Mouse (Mus musculus) liver, embryonic 14.5 days (tissue): ENCODE measurements around the gene Unc13d.

Source experiments
- CTCF ChIP-seq: IDR thresholded peaks from 2 replicates; pipeline ENCODE4 v1.5.1; 2016; ENCODE audit warnings: antibody characterized with exemption, low read depth, control low read depth
- EP300 ChIP-seq: IDR thresholded peaks from 2 replicates; pipeline ENCODE4 v1.6.1; 2016; ENCODE audit warnings: antibody characterized with exemption, low read depth

DNA sequence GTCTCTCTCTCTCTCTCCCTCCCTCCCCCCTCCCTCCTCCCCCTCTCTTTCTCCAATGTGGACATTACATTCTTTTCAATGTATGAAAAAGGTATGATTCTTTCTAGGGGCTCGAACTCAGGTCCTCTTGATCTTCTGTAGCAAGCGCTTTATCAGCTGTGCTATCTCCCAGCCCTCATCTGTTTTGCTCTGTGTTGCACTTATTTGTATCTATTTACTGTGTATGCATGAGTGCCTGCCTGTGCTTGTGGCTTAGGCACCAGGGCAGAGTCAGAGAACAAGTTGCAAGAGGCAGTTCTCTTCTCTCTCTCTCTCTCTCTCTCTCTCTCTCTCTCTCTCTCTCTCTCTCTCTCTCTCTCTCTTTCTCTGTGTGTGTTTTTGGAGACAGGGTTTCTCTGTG, 27.3 kb upstream of the Unc13d start:
- TF ChIP-seq EP300 (no peak), CTCF (no peak)
